Mouse (Mus musculus): Measurements from ENCODE around the gene Pdcd7. TPM values are rescaled to one million over a fixed set of nuclear protein-coding genes. Genes with fewer than 3 reads are reported as not detected.

Gene Pdcd7
- total RNA-seq (2012; rRNA removed) = 23.7 and 27.5 TPM in 2 replicates

GRCm38 (mm10) chr9:65345854-65346475, at the start of gene Pdcd7:
Pdcd7 (plus strand) TSS chr9:65346104.
- H3K27ac ChIP-seq (ENCODE audit: insufficient read depth, low read depth, low read length, poor library complexity, severe bottlenecking) = peak within 1 kb of the TSS; percentile 85
- TF ChIP-seq MAFK (IDR thresholded peaks at IDR 0.05; ENCODE audit: insufficient read depth, low read depth, low read length) (no peak), HCFC1 (IDR thresholded peaks at IDR 0.05; ENCODE audit: borderline replicate concordance, insufficient read depth, low read length) (peak; percentile 80), ZC3H11A (IDR thresholded peaks at IDR 0.05; ENCODE audit: borderline replicate concordance, low read depth, low read length) (peak; percentile 25; the same call in 1 of the 2 replicates), CHD2 (IDR thresholded peaks at IDR 0.05; ENCODE audit: low read depth, low read length) (no peak), ZNF384 (IDR thresholded peaks at IDR 0.05; ENCODE audit: low read depth, low read length) (no peak)
- peak within 1 kb of the TSS; percentile 92 to 94 for H3K4me3 ChIP-seq (ENCODE audit: insufficient read depth in 1 of 2, low read depth in 1 of 2, low read length in 2 of 2, poor library complexity in 1 of 2, severe bottlenecking in 1 of 2)
- H3K36me3 ChIP-seq (ENCODE audit: control insufficient read depth, insufficient read depth, low read length, poor library complexity, severe bottlenecking) = no peaks in the 10 kb centered on the region
- H3K9ac ChIP-seq (ENCODE audit: insufficient read depth, low read depth, low read length, poor library complexity, severe bottlenecking) = peak within 1 kb of the TSS; percentile 89
- H3K4me1 ChIP-seq (ENCODE audit: control insufficient read depth in 2 of 2, insufficient read depth in 2 of 2, low read length in 2 of 2, poor library complexity in 1 of 2) = peaks cover 2 to 4% of the 10 kb centered on the region in 2 experiments; a peak in 1 of 4 replicates
- H3K9me3 ChIP-seq (ENCODE audit: control insufficient read depth, insufficient read depth, low read depth, low read length) = no peaks in the 10 kb centered on the region
- in situ Hi-C loops (cut with MboI; ENCODE audit: low sequenced_read_pairs in 2 of 2, unreplicated experiment in 2 of 2) = no loop called here
- DNase-seq (ENCODE audit: low read depth, low spot score) = peak; percentile 95

GRCm38 (mm10) chr9:65297056-65297455, 48.8 kb upstream of the Pdcd7 start:
- Histone ChIP-seq H3K36me3 (ENCODE audit: control insufficient read depth, insufficient read depth, low read length, poor library complexity, severe bottlenecking) (no peaks in the 10 kb centered on the region), H3K4me3 (ENCODE audit: insufficient read depth in 1 of 2, low read depth in 1 of 2, low read length in 2 of 2, poor library complexity in 1 of 2, severe bottlenecking in 1 of 2) (no peak overlapping the region), H3K9me3 (ENCODE audit: control insufficient read depth, insufficient read depth, low read depth, low read length) (no peaks in the 10 kb centered on the region), H3K27ac (ENCODE audit: insufficient read depth, low read depth, low read length, poor library complexity, severe bottlenecking) (no peak overlapping the region), H3K9ac (ENCODE audit: insufficient read depth, low read depth, low read length, poor library complexity, severe bottlenecking) (no peak overlapping the region), H3K4me1 (ENCODE audit: control insufficient read depth in 2 of 2, insufficient read depth in 2 of 2, low read length in 2 of 2, poor library complexity in 1 of 2) (peaks cover 0 to 2% of the 10 kb centered on the region in 2 experiments; a peak in 1 of 4 replicates)
- TF ChIP-seq MAFK (IDR thresholded peaks at IDR 0.05; ENCODE audit: insufficient read depth, low read depth, low read length) = no peak
- TF ChIP-seq CHD2 (IDR thresholded peaks at IDR 0.05; ENCODE audit: low read depth, low read length) = no peak
- TF ChIP-seq ZNF384 (IDR thresholded peaks at IDR 0.05; ENCODE audit: low read depth, low read length) = no peak
- TF ChIP-seq HCFC1 (IDR thresholded peaks at IDR 0.05; ENCODE audit: borderline replicate concordance, insufficient read depth, low read length) = no peak
- no peak for TF ChIP-seq ZC3H11A (IDR thresholded peaks at IDR 0.05; ENCODE audit: borderline replicate concordance, low read depth, low read length)
- DNase-seq (ENCODE audit: low read depth, low spot score) = no peak
- in situ Hi-C loops (cut with MboI; ENCODE audit: low sequenced_read_pairs in 2 of 2, unreplicated experiment in 2 of 2) = no loop called here

- no peak for DNase-seq (ENCODE audit: low read depth, low spot score)
- no peaks in the 10 kb centered on the region for H3K36me3 ChIP-seq (ENCODE audit: control insufficient read depth, insufficient read depth, low read length, poor library complexity, severe bottlenecking)
- no peak for TF ChIP-seq HCFC1 (IDR thresholded peaks at IDR 0.05; ENCODE audit: borderline replicate concordance, insufficient read depth, low read length)
- no peak for TF ChIP-seq MAFK (IDR thresholded peaks at IDR 0.05; ENCODE audit: insufficient read depth, low read depth, low read length)
- no peak for TF ChIP-seq ZNF384 (IDR thresholded peaks at IDR 0.05; ENCODE audit: low read depth, low read length)
- no peak for TF ChIP-seq CHD2 (IDR thresholded peaks at IDR 0.05; ENCODE audit: low read depth, low read length)
- no peak for TF ChIP-seq ZC3H11A (IDR thresholded peaks at IDR 0.05; ENCODE audit: borderline replicate concordance, low read depth, low read length)
- no peak overlapping the region for H3K4me3 ChIP-seq (ENCODE audit: insufficient read depth in 1 of 2, low read depth in 1 of 2, low read length in 2 of 2, poor library complexity in 1 of 2, severe bottlenecking in 1 of 2)
- in situ Hi-C loops (cut with MboI; ENCODE audit: low sequenced_read_pairs in 2 of 2, unreplicated experiment in 2 of 2) = no loop called here
- no peak overlapping the region for H3K27ac ChIP-seq (ENCODE audit: insufficient read depth, low read depth, low read length, poor library complexity, severe bottlenecking)
- H3K4me1 ChIP-seq (ENCODE audit: control insufficient read depth in 2 of 2, insufficient read depth in 2 of 2, low read length in 2 of 2, poor library complexity in 1 of 2) = no peaks in the 10 kb centered on the region
- no peak overlapping the region for H3K9ac ChIP-seq (ENCODE audit: insufficient read depth, low read depth, low read length, poor library complexity, severe bottlenecking)
- no peaks in the 10 kb centered on the region for H3K9me3 ChIP-seq (ENCODE audit: control insufficient read depth, insufficient read depth, low read depth, low read length)
Measured at GRCm38 (mm10) chr9:65298761-65299160, 47.1 kb upstream of the Pdcd7 start.

- Histone ChIP-seq H3K9me3 (ENCODE audit: control insufficient read depth, insufficient read depth, low read depth, low read length) (no peaks in the 10 kb centered on the region), H3K9ac (ENCODE audit: insufficient read depth, low read depth, low read length, poor library complexity, severe bottlenecking) (no peak overlapping the region), H3K27ac (ENCODE audit: insufficient read depth, low read depth, low read length, poor library complexity, severe bottlenecking) (no peak overlapping the region), H3K4me3 (ENCODE audit: insufficient read depth in 1 of 2, low read depth in 1 of 2, low read length in 2 of 2, poor library complexity in 1 of 2, severe bottlenecking in 1 of 2) (no peak overlapping the region), H3K36me3 (ENCODE audit: control insufficient read depth, insufficient read depth, low read length, poor library complexity, severe bottlenecking) (no peaks in the 10 kb centered on the region), H3K4me1 (ENCODE audit: control insufficient read depth in 2 of 2, insufficient read depth in 2 of 2, low read length in 2 of 2, poor library complexity in 1 of 2) (no peaks in the 10 kb centered on the region)
- DNase-seq (ENCODE audit: low read depth, low spot score) = no peak
- in situ Hi-C loops (cut with MboI; ENCODE audit: low sequenced_read_pairs in 2 of 2, unreplicated experiment in 2 of 2) = no loop called here
- TF ChIP-seq HCFC1 (IDR thresholded peaks at IDR 0.05; ENCODE audit: borderline replicate concordance, insufficient read depth, low read length) (no peak), MAFK (IDR thresholded peaks at IDR 0.05; ENCODE audit: insufficient read depth, low read depth, low read length) (no peak), ZNF384 (IDR thresholded peaks at IDR 0.05; ENCODE audit: low read depth, low read length) (no peak), ZC3H11A (IDR thresholded peaks at IDR 0.05; ENCODE audit: borderline replicate concordance, low read depth, low read length) (no peak), CHD2 (IDR thresholded peaks at IDR 0.05; ENCODE audit: low read depth, low read length) (no peak)
Measured at GRCm38 (mm10) chr9:65299650-65300049, 46.3 kb upstream of the Pdcd7 start.
